Mouse (Mus musculus) cortical plate, adult 2 months (tissue): ENCODE data around the gene Mrpl40.

ENCODE experiments used
- CTCF ChIP-seq: fragments of 200-500 bp; IDR thresholded peaks from 2 replicates; pipeline ENCODE4 v1.5.1; 2011; ENCODE audit warnings: mild to moderate bottlenecking, control low read depth, low read length; ENCODE audit not compliant: insufficient read depth; ENCODE audit errors: extremely low read depth
- POLR2A ChIP-seq: fragments of 200-500 bp; IDR thresholded peaks from 2 replicates; pipeline ENCODE4 v1.6.1; 2011; ENCODE audit warnings: mild to moderate bottlenecking, low read length, control low read depth; ENCODE audit not compliant: insufficient read depth; ENCODE audit errors: extremely low read depth

- TF ChIP-seq CTCF (no peak), POLR2A (no peak)
Measured at GRCm38 (mm10) chr16:18860186-18860585, 16.5 kb downstream of the Mrpl40 start.
